Mouse (Mus musculus) hindbrain, postnatal 0 days (tissue): Measurements from ENCODE around the gene Ranbp3. TPM values are rescaled to one million over a fixed set of nuclear protein-coding genes. Genes with fewer than 3 reads are reported as not detected.

Experiments used
- ATAC-seq: fragments of 200-750 bp; cut with Nextera tagmentation; 2 replicates; pipeline ENCODE4 v1.8.0; 2017; ENCODE audit warnings: mild to moderate bottlenecking, moderate TSS enrichment, moderate library complexity
- DNase-seq: peaks from one replicate; pipeline ENCODE4 v3.0.0-alpha.2; 2015; ENCODE audit warnings: low spot score
- H3K27ac ChIP-seq: fragments of 300-500 bp; sonication (generic); 2 replicates; pipeline ENCODE4 v1.5.1; 2014; ENCODE audit warnings: mild to moderate bottlenecking
- H3K27me3 ChIP-seq: fragments of 300-500 bp; sonication (generic); 2 replicates; pipeline ENCODE4 v1.6.1; 2014; ENCODE audit warnings: low read length, mixed read lengths; ENCODE audit not compliant: insufficient read depth
- H3K36me3 ChIP-seq: fragments of 300-500 bp; sonication (generic); 2 replicates; pipeline ENCODE4 v1.6.1; 2014; ENCODE audit warnings: low read length, mixed read lengths; ENCODE audit not compliant: insufficient read depth
- H3K4me1 ChIP-seq: fragments of 300-500 bp; sonication (generic); 2 replicates; pipeline ENCODE4 v1.6.1; 2014; ENCODE audit warnings: antibody characterized with exemption, low read length, mixed read lengths; ENCODE audit not compliant: insufficient read depth
- H3K4me2 ChIP-seq: fragments of 300-500 bp; sonication (generic); 2 replicates; pipeline ENCODE4 v1.6.1; 2014; ENCODE audit warnings: low read depth, mild to moderate bottlenecking, low read length, moderate library complexity, mixed read lengths
- H3K4me3 ChIP-seq: fragments of 300-500 bp; sonication (generic); 2 replicates; pipeline ENCODE4 v1.5.1; 2014; ENCODE audit warnings: low read length
- H3K9ac ChIP-seq: fragments of 300-500 bp; sonication (generic); replicated peaks from 2 replicates; pipeline ENCODE4 v1.6.1; 2014; ENCODE audit warnings: mild to moderate bottlenecking, low read length, moderate library complexity, mixed read lengths
- H3K9me3 ChIP-seq: fragments of 300-500 bp; sonication (generic); 2 replicates; pipeline ENCODE4 v1.6.1; 2016; ENCODE audit warnings: low read length, mixed read lengths
- CTCF ChIP-seq: IDR thresholded peaks from 2 replicates; pipeline ENCODE4 v1.5.1; 2016; ENCODE audit warnings: antibody characterized with exemption, control low read depth, low read depth
- WGBS: fragments of 180-500 bp; shearing (Covaris S2); extraction: QIAGEN DNeasy Blood & Tissue Kit; methylation state at CpG from one replicate; pipeline ENCODE4 v1.1.7; 2014; 5-methylcytosine and 5-hydroxymethylcytosine counted together
- polyA plus RNA-seq: library from polyadenylated mRNA; unstranded; fragments of >200 nt; fragmentation: Nextera tagmentation; extraction: Ambion mirVana; gene quantifications from 2 replicates; pipeline ENCODE4 v1.2.1, GENCODE M21; 2015
- total RNA-seq: library from RNA; depleted of rRNA; stranded (reverse); fragments of >200 nt; gene quantifications from 2 replicates; pipeline ENCODE4 v1.2.3, GENCODE M21; 2014; rRNA removed

The Ranbp3 gene
- total and polyA plus RNA-seq, 2 experiments from 2014 or later = 88.7 to 121 TPM

GRCm38 (mm10) chr17:56754271-56755185, 81.4 kb downstream of the Ranbp3 start:
- H3K27me3 ChIP-seq = peaks cover 54% of the 10 kb centered on the region
- 13% methylated on average over 36 of the region's 36 CpGs for WGBS
- no peaks in the 10 kb centered on the region for H3K36me3 ChIP-seq
- H3K9ac ChIP-seq = no peak overlapping the region
- no peak overlapping the region for H3K27ac ChIP-seq
- no peak overlapping the region for H3K4me3 ChIP-seq
- H3K4me1 ChIP-seq = peaks cover 7% of the 10 kb centered on the region
- H3K4me2 ChIP-seq = no peak overlapping the region
- TF ChIP-seq CTCF = no peak
- no peak for ATAC-seq
- DNase-seq = no peak
- no peaks in the 10 kb centered on the region for H3K9me3 ChIP-seq

- DNase-seq = peak; percentile 3
- H3K27me3 ChIP-seq = peaks cover 52% of the 10 kb centered on the region
- 1% methylated on average over 50 of the region's 51 CpGs for WGBS
Observed at GRCm38 (mm10) chr17:56756703-56757399, 83.8 kb downstream of the Ranbp3 start.

GRCm38 (mm10) chr17:56757416-56758123, 84.5 kb downstream of the Ranbp3 start, which contains the start of gene Nrtn:
Gene Nrtn (minus strand): TSS chr17:56757530.
- H3K4me2 ChIP-seq = peak within 1 kb of the TSS; percentile 81
- 2% methylated on average over 41 of the region's 48 CpGs for WGBS
- peak within 1 kb of the TSS; percentile 30 for H3K9ac ChIP-seq
- peak; percentile 11; the same call in 1 of the 2 replicates for ATAC-seq
- no peak for TF ChIP-seq CTCF
- H3K27me3 ChIP-seq = peaks cover 45% of the 10 kb centered on the region
- no peaks in the 10 kb centered on the region for H3K36me3 ChIP-seq
- H3K9me3 ChIP-seq = no peaks in the 10 kb centered on the region
- peak; percentile 64 for DNase-seq
- H3K27ac ChIP-seq = no peak within 1 kb of the TSS
- H3K4me3 ChIP-seq = peak within 1 kb of the TSS; percentile 43
- H3K4me1 ChIP-seq = peaks cover 8% of the 10 kb centered on the region

More at GRCm38 (mm10) chr17:56756703-56757399, 83.8 kb downstream of the Ranbp3 start:
- ATAC-seq = peak; percentile 7; the same call in 1 of the 2 replicates
- no peak overlapping the region for H3K27ac ChIP-seq
- no peaks in the 10 kb centered on the region for H3K36me3 ChIP-seq
- H3K9me3 ChIP-seq = no peaks in the 10 kb centered on the region
- peak overlapping the region; percentile 30 for H3K9ac ChIP-seq
- peak overlapping the region; percentile 43 for H3K4me3 ChIP-seq
- peaks cover 7% of the 10 kb centered on the region for H3K4me1 ChIP-seq
- peak overlapping the region; percentile 81 for H3K4me2 ChIP-seq
- TF ChIP-seq CTCF = peak; percentile 51

GRCm38 (mm10) chr17:56758132-56758531, 85.0 kb downstream of the Ranbp3 start:
- peak; percentile 49 for TF ChIP-seq CTCF
- Histone ChIP-seq H3K27me3 (peaks cover 44% of the 10 kb centered on the region), H3K9ac (no peak overlapping the region), H3K4me3 (no peak overlapping the region), H3K4me1 (peaks cover 14% of the 10 kb centered on the region), H3K36me3 (no peaks in the 10 kb centered on the region), H3K27ac (no peak overlapping the region), H3K4me2 (peak overlapping the region; percentile 81; the same call in 1 of the 2 replicates), H3K9me3 (no peaks in the 10 kb centered on the region)
- ATAC-seq (no peak), DNase-seq (peak; percentile 65)
- WGBS = 10% methylated on average over 12 of the region's 12 CpGs

- Histone ChIP-seq H3K27me3 (peaks cover 34% of the 10 kb centered on the region), H3K9ac (no peak overlapping the region), H3K27ac (no peak overlapping the region), H3K9me3 (no peaks in the 10 kb centered on the region), H3K4me3 (no peak overlapping the region), H3K4me1 (peaks cover 15% of the 10 kb centered on the region), H3K36me3 (no peaks in the 10 kb centered on the region), H3K4me2 (no peak overlapping the region)
- ATAC-seq (no peak), DNase-seq (no peak)
- 35% methylated on average over 7 of the region's 7 CpGs for WGBS
- TF ChIP-seq CTCF = no peak
Observed at GRCm38 (mm10) chr17:56759261-56759660, 86.2 kb downstream of the Ranbp3 start.

GRCm38 (mm10) chr17:56761077-56761476, 88.0 kb downstream of the Ranbp3 start:
- H3K4me2 ChIP-seq = no peak overlapping the region
- H3K4me1 ChIP-seq = peaks cover 20% of the 10 kb centered on the region

More at GRCm38 (mm10) chr17:56761077-56761476, 88.0 kb downstream of the Ranbp3 start:
- no peak for TF ChIP-seq CTCF
- WGBS = 53% methylated on average over 3 of the region's 3 CpGs
- Histone ChIP-seq H3K36me3 (no peaks in the 10 kb centered on the region), H3K27ac (no peak overlapping the region), H3K27me3 (peaks cover 16% of the 10 kb centered on the region), H3K4me3 (no peak overlapping the region), H3K9ac (no peak overlapping the region), H3K9me3 (no peaks in the 10 kb centered on the region)
- ATAC-seq (no peak), DNase-seq (peak; percentile 4)

Other genes with a start within 250 kb of the Ranbp3 start
- 869 and 913 TPM in 2 replicates for gene Ptprs, start 196.8 kb upstream of the Ranbp3 start, total RNA-seq
- gene Ptprs, start 196.8 kb upstream of the Ranbp3 start, polyA plus RNA-seq = 196 and 198 TPM in 2 replicates
- not detected in 2 replicates for gene Znrf4, start 160.9 kb upstream of the Ranbp3 start, total RNA-seq
- not detected in 2 replicates for gene Znrf4, start 160.9 kb upstream of the Ranbp3 start, polyA plus RNA-seq
- 0.10 and 0.54 TPM in 2 replicates for gene Gm20219, start 118.9 kb upstream of the Ranbp3 start, total RNA-seq
- 0.37 and 0.55 TPM in 2 replicates for gene Gm20219, start 118.9 kb upstream of the Ranbp3 start, polyA plus RNA-seq
- 34.1 and 45.2 TPM in 2 replicates for gene Safb2, start 88.7 kb upstream of the Ranbp3 start, total RNA-seq
- gene Safb2, start 88.7 kb upstream of the Ranbp3 start, polyA plus RNA-seq = 48.4 and 52.5 TPM in 2 replicates
- gene Safb, start 88.5 kb upstream of the Ranbp3 start, total RNA-seq = 40.8 and 47.0 TPM in 2 replicates
- 71.7 and 85.0 TPM in 2 replicates for gene Safb, start 88.5 kb upstream of the Ranbp3 start, polyA plus RNA-seq
- 65.8 and 79.7 TPM in 2 replicates for gene 2410015M20Rik, start 63.5 kb upstream of the Ranbp3 start, total RNA-seq
- 222 and 247 TPM in 2 replicates for gene 2410015M20Rik, start 63.5 kb upstream of the Ranbp3 start, polyA plus RNA-seq
- 939 and 1,848 TPM in 2 replicates for gene Rpl36, start 59.9 kb upstream of the Ranbp3 start, total RNA-seq
- gene Rpl36, start 59.9 kb upstream of the Ranbp3 start, polyA plus RNA-seq = 1,254 and 1,260 TPM in 2 replicates
- 67.0 and 72.5 TPM in 2 replicates for gene Lonp1, start 46.4 kb upstream of the Ranbp3 start, total RNA-seq
- gene Lonp1, start 46.4 kb upstream of the Ranbp3 start, polyA plus RNA-seq = 38.6 and 39.7 TPM in 2 replicates
- gene Catsperd, start 45.2 kb upstream of the Ranbp3 start, total RNA-seq = 0.32 and 2.4 TPM in 2 replicates
- 1.2 and 1.3 TPM in 2 replicates for gene Catsperd, start 45.2 kb upstream of the Ranbp3 start, polyA plus RNA-seq
- 279 and 501 TPM in 2 replicates for gene Ndufa11, start 44.5 kb downstream of the Ranbp3 start, total RNA-seq
- 691 and 728 TPM in 2 replicates for gene Ndufa11, start 44.5 kb downstream of the Ranbp3 start, polyA plus RNA-seq
- 37.5 and 40.7 TPM in 2 replicates for gene Vmac, start 44.7 kb downstream of the Ranbp3 start, total RNA-seq
- 17.4 and 19.1 TPM in 2 replicates for gene Vmac, start 44.7 kb downstream of the Ranbp3 start, polyA plus RNA-seq
- 12.9 and 15.7 TPM in 2 replicates for gene Nrtn, start 84.2 kb downstream of the Ranbp3 start, total RNA-seq
- 4.3 TPM in 2 replicates for gene Nrtn, start 84.2 kb downstream of the Ranbp3 start, polyA plus RNA-seq
- 79.0 and 96.5 TPM in 2 replicates for gene Dus3l, start 91.5 kb downstream of the Ranbp3 start, total RNA-seq
- gene Dus3l, start 91.5 kb downstream of the Ranbp3 start, polyA plus RNA-seq = 85.9 and 90.0 TPM in 2 replicates
- gene Prr22, start 97.0 kb downstream of the Ranbp3 start, total RNA-seq = 0.21 and 2.6 TPM in 2 replicates
- 0.46 and 0.87 TPM in 2 replicates for gene Prr22, start 97.0 kb downstream of the Ranbp3 start, polyA plus RNA-seq
- 4.9 and 9.8 TPM in 2 replicates for gene Rfx2, start 157.7 kb downstream of the Ranbp3 start, total RNA-seq
- gene Rfx2, start 157.7 kb downstream of the Ranbp3 start, polyA plus RNA-seq = 3.7 and 4.4 TPM in 2 replicates
- not detected in 2 replicates for gene Acsbg2, start 201.2 kb downstream of the Ranbp3 start, total RNA-seq
- not detected in 2 replicates for gene Acsbg2, start 201.2 kb downstream of the Ranbp3 start, polyA plus RNA-seq
- gene 1700061G19Rik, start 202.2 kb downstream of the Ranbp3 start, total RNA-seq = not detected in 2 replicates
- 0.34 and 0.35 TPM in 2 replicates for gene 1700061G19Rik, start 202.2 kb downstream of the Ranbp3 start, polyA plus RNA-seq